Mouse (Mus musculus) olfactory bulb, adult 2 months (tissue): ENCODE results near the gene Uba52.

Experiments
- CTCF ChIP-seq: fragments of 200-500 bp; IDR thresholded peaks from 2 replicates; pipeline ENCODE4 v1.5.1; 2012; ENCODE audit warnings: low read depth, mild to moderate bottlenecking, low read length, moderate library complexity; ENCODE audit not compliant: insufficient read depth
- POLR2A ChIP-seq: fragments of 200-500 bp; IDR thresholded peaks from 2 replicates; pipeline ENCODE4 v1.6.1; 2012; ENCODE audit warnings: mild to moderate bottlenecking, low read depth, low read length, moderate library complexity; ENCODE audit not compliant: insufficient read depth

DNA sequence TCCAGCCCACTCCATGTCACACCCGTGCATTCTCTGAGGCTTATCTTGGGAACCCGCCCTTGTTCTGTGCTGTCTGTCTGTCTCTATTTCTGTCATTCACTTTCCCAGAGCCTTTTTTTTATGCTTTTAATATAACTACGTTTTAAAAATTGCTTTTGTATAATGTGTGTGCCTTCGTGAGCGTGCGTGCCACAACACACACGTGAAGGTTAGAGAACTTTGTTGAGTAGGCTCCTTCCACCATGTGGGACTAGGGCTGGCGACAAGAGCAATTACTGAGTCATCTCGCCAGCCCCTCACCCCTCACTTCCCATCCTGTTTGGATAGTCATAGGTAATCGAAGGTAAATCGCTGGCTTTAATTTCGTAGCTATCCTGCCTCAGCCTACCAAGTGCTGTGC, 8.1 kb downstream of the Uba52 start:
- TF ChIP-seq POLR2A, result no peak
- no peak for TF ChIP-seq CTCF
